Mouse (Mus musculus) E14TG2a.4 (cell line): ENCODE measurements around the gene Jmjd7.

Experiments
- H3K27me3 ChIP-seq: 2 replicates; pipeline ENCODE4 v1.6.1; 2014; ENCODE audit warnings: low read length, control low read depth; ENCODE audit not compliant: insufficient read depth
- H3K36me3 ChIP-seq: 2 replicates; pipeline ENCODE4 v1.6.1; 2014; ENCODE audit warnings: low read length, control low read depth; ENCODE audit not compliant: insufficient read depth
- H3K4me1 ChIP-seq: replicated peaks from 2 replicates; pipeline ENCODE4 v1.6.1; 2014; ENCODE audit warnings: low read depth, low read length, control low read depth
- H3K4me3 ChIP-seq: replicated peaks from 2 replicates; pipeline ENCODE4 v1.5.1; 2014; ENCODE audit warnings: mild to moderate bottlenecking, low read length
- H3K9me3 ChIP-seq: 2 replicates; pipeline ENCODE4 v1.6.1; 2014; ENCODE audit warnings: low read length, control low read depth
- CTCF ChIP-seq: conservative IDR thresholded peaks from 2 replicates; pipeline ENCODE4 v1.5.1; 2014; ENCODE audit warnings: low read length
- NANOG ChIP-seq: IDR thresholded peaks from 2 replicates; pipeline ENCODE4 v1.6.1; 2014; ENCODE audit warnings: borderline replicate concordance, low read length, mixed read lengths
- POU5F1 ChIP-seq: IDR thresholded peaks from 2 replicates; pipeline ENCODE4 v1.6.1; 2014; ENCODE audit warnings: low read length, borderline replicate concordance

Jmjd7 gene

DNA sequence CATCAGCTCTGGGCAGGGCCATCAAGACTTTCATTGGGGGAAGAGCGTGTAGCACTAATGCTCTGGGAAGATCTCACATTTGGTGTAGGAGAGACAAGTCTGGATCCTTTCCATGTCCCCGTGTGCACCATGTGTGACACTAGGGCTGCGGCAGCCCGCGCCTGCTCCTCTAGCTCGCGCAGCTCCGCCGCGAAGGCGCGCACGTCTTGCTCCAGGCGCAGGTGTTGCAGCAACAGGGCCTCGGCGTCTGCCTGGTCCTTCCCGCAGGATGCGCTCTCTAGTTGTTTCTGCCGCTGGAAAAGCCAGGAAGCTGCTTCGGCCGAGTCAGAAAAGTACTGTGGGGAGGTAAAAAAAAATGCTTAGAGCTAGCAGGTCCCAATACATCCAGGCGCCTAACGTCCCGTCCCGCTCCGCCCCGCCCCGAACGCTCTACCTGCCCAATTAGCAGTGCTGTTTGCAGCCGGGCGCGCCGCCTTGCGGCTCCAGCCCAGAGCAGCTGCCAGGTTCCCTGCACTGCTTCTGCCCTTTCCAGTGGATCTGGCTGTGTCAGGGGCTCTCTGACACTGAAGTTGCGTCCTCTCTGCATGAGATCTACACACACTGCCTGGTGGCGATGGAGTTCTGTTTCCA, 48.9 kb downstream of the Jmjd7 start:
- peaks cover 31% of the 10 kb centered on the region for H3K4me1 ChIP-seq
- H3K27me3 ChIP-seq: peaks cover 44% of the 10 kb centered on the region
- no peaks in the 10 kb centered on the region for H3K36me3 ChIP-seq
- H3K4me3 ChIP-seq: peak overlapping the region; percentile 78
- no peaks in the 10 kb centered on the region for H3K9me3 ChIP-seq
- TF ChIP-seq CTCF (no peak; the same call in 1 of the 2 replicates), POU5F1 (no peak), NANOG (no peak)
